Comparison of ENCODE assay signal across 8 mouse cellular contexts in genomic region chr6:113307481-113308121, GRCm38 (mm10). TPM values are rescaled to one million over a fixed set of nuclear protein-coding genes. Genes with fewer than 3 reads are reported as not detected.
DNase-seq lines count a peak whose midpoint lies in the region; ATAC-seq and TF ChIP-seq lines count a peak whose summit lies in the region.

No protein-coding gene starts in this region.

- ATAC-seq in hindbrain, postnatal 0 days = no peak
- no peak for ATAC-seq in limb, embryonic 14.5 days (ENCODE audit: low FRiP score, low read depth)
- ATAC-seq in midbrain, embryonic 13.5 days = peak; percentile 2; the same call in 1 of the 2 replicates

- TF ChIP-seq CTCF in cerebellum, adult 2 months (IDR thresholded peaks at IDR 0.05; ENCODE audit: borderline replicate concordance, insufficient read depth, low read depth, low read length) = no peak
- TF ChIP-seq CTCF in hindbrain, postnatal 0 days (IDR thresholded peaks at IDR 0.05; ENCODE audit: low read depth) = no peak

- H3K9ac ChIP-seq in hindbrain, postnatal 0 days (replicated peaks; ENCODE audit: low read length) = peak overlapping the region; percentile 95
- peak overlapping the region; percentile 92 for H3K9ac ChIP-seq in limb, embryonic 14.5 days (ENCODE audit: low read depth, low read length, severe bottlenecking)
- H3K9ac ChIP-seq in midbrain, embryonic 13.5 days (replicated peaks) = peak overlapping the region; percentile 93

- no peak for TF ChIP-seq POLR2A in cerebellum, adult 2 months (IDR thresholded peaks at IDR 0.05; ENCODE audit: borderline replicate concordance, insufficient read depth, low read length)
- TF ChIP-seq POLR2A in limb, embryonic 14.5 days (IDR thresholded peaks at IDR 0.05; ENCODE audit: borderline replicate concordance, extremely low read depth, insufficient read depth, insufficient read length) = no peak

- peaks cover 12% of the 10 kb centered on the region for H3K4me1 ChIP-seq in cerebellum, adult 2 months (ENCODE audit: control insufficient read depth, insufficient read depth, low read length)
- H3K4me1 ChIP-seq in hindbrain, postnatal 0 days (ENCODE audit: insufficient read depth, low read length) = peaks cover 10% of the 10 kb centered on the region; the same call in 1 of the 2 replicates
- H3K4me1 ChIP-seq in limb, embryonic 14.5 days (ENCODE audit: control insufficient read depth, insufficient read depth, low read length) = peaks cover 14% of the 10 kb centered on the region
- peaks cover 31% of the 10 kb centered on the region for H3K4me1 ChIP-seq in midbrain, embryonic 13.5 days (replicated peaks)

- no peaks in the 10 kb centered on the region for H3K9me3 ChIP-seq in hindbrain, postnatal 0 days (ENCODE audit: low read length)
- no peaks in the 10 kb centered on the region for H3K9me3 ChIP-seq in limb, embryonic 14.5 days (ENCODE audit: control insufficient read depth, low read length)
- no peaks in the 10 kb centered on the region for H3K9me3 ChIP-seq in midbrain, embryonic 13.5 days

- no peaks in the 10 kb centered on the region for H3K27me3 ChIP-seq in cerebellum, adult 2 months (ENCODE audit: control insufficient read depth, insufficient read depth, low read length)
- H3K27me3 ChIP-seq in hindbrain, postnatal 0 days (ENCODE audit: insufficient read depth, low read length) = no peaks in the 10 kb centered on the region
- H3K27me3 ChIP-seq in limb, embryonic 14.5 days (ENCODE audit: control insufficient read depth, insufficient read depth, low read length) = no peaks in the 10 kb centered on the region
- H3K27me3 ChIP-seq in midbrain, embryonic 13.5 days = no peaks in the 10 kb centered on the region

- peaks cover 8% of the 10 kb centered on the region for H3K36me3 ChIP-seq in hindbrain, postnatal 0 days (ENCODE audit: insufficient read depth, low read length)
- H3K36me3 ChIP-seq in limb, embryonic 14.5 days (ENCODE audit: control insufficient read depth, insufficient read depth, low read length) = peaks cover 24% of the 10 kb centered on the region
- H3K36me3 ChIP-seq in midbrain, embryonic 13.5 days = peaks cover 21% of the 10 kb centered on the region

- intact Hi-C loops in left cerebral cortex, postnatal 25 days (cut with DNase I) = loop anchor here (2.0 to 5.0 kb wide), 5 partner anchors 35 to 260 kb away; partner anchors contain the start of genes Camk1, Setd5 and Thumpd3

- H3K4me3 ChIP-seq in cerebellum, adult 2 months (replicated peaks; ENCODE audit: insufficient read depth, low read depth, low read length) = peak overlapping the region; percentile 88
- peak overlapping the region; percentile 97 for H3K4me3 ChIP-seq in hindbrain, postnatal 0 days (ENCODE audit: low read length)
- peak overlapping the region; percentile 95 for H3K4me3 ChIP-seq in limb, embryonic 14.5 days (replicated peaks; ENCODE audit: low read length)
- H3K4me3 ChIP-seq in midbrain, embryonic 13.5 days (replicated peaks) = peak overlapping the region; percentile 98

- under 1% methylated on average over 34 of the region's 34 CpGs for WGBS in cerebellum, adult 2 months
- WGBS in hindbrain, postnatal 0 days = under 1% methylated on average over 29 of the region's 34 CpGs
- under 1% methylated on average over 16 of the region's 34 CpGs for WGBS in limb, embryonic 14.5 days
- WGBS in midbrain, embryonic 13.5 days = under 1% methylated on average over 33 of the region's 34 CpGs

- H3K27ac ChIP-seq in cerebellum, adult 2 months (ENCODE audit: insufficient read depth, low read length) = peak overlapping the region; percentile 99
- H3K27ac ChIP-seq in hindbrain, postnatal 0 days = peak overlapping the region; percentile 99
- H3K27ac ChIP-seq in limb, embryonic 14.5 days (replicated peaks; ENCODE audit: low read depth, low read length) = peak overlapping the region; percentile 99
- peak overlapping the region; percentile 98 for H3K27ac ChIP-seq in midbrain, embryonic 13.5 days

- peak overlapping the region; percentile 99 for H3K4me2 ChIP-seq in hindbrain, postnatal 0 days (ENCODE audit: low read depth, low read length)
- H3K4me2 ChIP-seq in limb, embryonic 14.5 days (replicated peaks; ENCODE audit: low read depth, low read length, severe bottlenecking) = peak overlapping the region; percentile 95
- peak overlapping the region; percentile 100 for H3K4me2 ChIP-seq in midbrain, embryonic 13.5 days (replicated peaks)

- DNase-seq in left cerebral cortex, postnatal 25 days (ENCODE audit: low spot score in 2 of 2) = peak; percentile 35 to 40
- DNase-seq in left cerebral cortex, adult 9 months (ENCODE audit: low spot score in 2 of 2) = no peak
- peak; percentile 58 to 64 for DNase-seq in cerebellum, adult 2 months
- DNase-seq in gastrocnemius, postnatal 10 days = peak; percentile 41
- DNase-seq in hindbrain, postnatal 0 days (ENCODE audit: low spot score) = peak; percentile 37
- DNase-seq in limb, embryonic 14.5 days (ENCODE audit: low spot score) = peak; percentile 17
- DNase-seq in spleen, postnatal 36 days (ENCODE audit: low spot score in 2 of 2) = peak; percentile 51 to 65

RNA-seq across cellular contexts. Expression of gene Brpf1, which starts 0.7 kb away (rescaled TPM):
- 10 to 100 TPM; 29.2 to 29.6 TPM for total RNA-seq in left cerebral cortex, postnatal 25 days (2021)
- polyA plus RNA-seq in cerebellum, adult 2 months (2012; rRNA removed) = 48.1 and 53.4 TPM in 2 replicates
- total RNA-seq in gastrocnemius, postnatal 10 days (2021) = 10 to 100 TPM; 13.7 to 18.2 TPM
- total RNA-seq in hindbrain, postnatal 0 days (2014; rRNA removed) = 34.4 and 34.6 TPM in 2 replicates
- polyA plus RNA-seq in hindbrain, postnatal 0 days (2015; fragmentation: Nextera tagmentation; extraction: Ambion mirVana) = 12.3 and 12.8 TPM in 2 replicates
- 35.7 and 36.5 TPM in 2 replicates for polyA plus RNA-seq in limb, embryonic 14.5 days (2012; rRNA removed)
- 20.6 and 22.0 TPM in 2 replicates for polyA plus RNA-seq in limb, embryonic 14.5 days (2014; fragmentation: Nextera tagmentation; extraction: Ambion mirVana)
- polyA plus RNA-seq in midbrain, embryonic 13.5 days (2015; fragmentation: Nextera tagmentation; extraction: Ambion mirVana) = 19.4 and 21.4 TPM in 2 replicates

RNA-seq across cellular contexts. Expression of gene Ogg1, which starts 19.2 kb away (rescaled TPM):
- 1 to 10 TPM; 6.0 to 6.1 TPM for total RNA-seq in left cerebral cortex, postnatal 25 days (2021)
- 11.0 and 11.6 TPM in 2 replicates for polyA plus RNA-seq in cerebellum, adult 2 months (2012; rRNA removed)
- 1 to 10 TPM; 8.1 to 8.2 TPM for total RNA-seq in gastrocnemius, postnatal 10 days (2021)
- 14.6 and 17.9 TPM in 2 replicates for total RNA-seq in hindbrain, postnatal 0 days (2014; rRNA removed)
- 8.6 and 8.9 TPM in 2 replicates for polyA plus RNA-seq in hindbrain, postnatal 0 days (2015; fragmentation: Nextera tagmentation; extraction: Ambion mirVana)
- 22.6 and 26.3 TPM in 2 replicates for polyA plus RNA-seq in limb, embryonic 14.5 days (2012; rRNA removed)
- polyA plus RNA-seq in limb, embryonic 14.5 days (2014; fragmentation: Nextera tagmentation; extraction: Ambion mirVana) = 11.1 and 11.7 TPM in 2 replicates
- 9.5 and 9.9 TPM in 2 replicates for polyA plus RNA-seq in midbrain, embryonic 13.5 days (2015; fragmentation: Nextera tagmentation; extraction: Ambion mirVana)

RNA-seq across cellular contexts. Expression of gene Cpne9, which starts 25.5 kb away (rescaled TPM):
- 10 to 100 TPM; 65.3 to 72.2 TPM for total RNA-seq in left cerebral cortex, postnatal 25 days (2021)
- polyA plus RNA-seq in cerebellum, adult 2 months (2012; rRNA removed) = 105 and 114 TPM in 2 replicates
- under 1 TPM in 1 of 2 experiments, not detected in 1; 0.23 TPM for total RNA-seq in gastrocnemius, postnatal 10 days (2021)
- total RNA-seq in hindbrain, postnatal 0 days (2014; rRNA removed) = 4.2 and 16.9 TPM in 2 replicates
- polyA plus RNA-seq in hindbrain, postnatal 0 days (2015; fragmentation: Nextera tagmentation; extraction: Ambion mirVana) = 16.1 and 18.6 TPM in 2 replicates
- polyA plus RNA-seq in limb, embryonic 14.5 days (2012; rRNA removed) = 0.46 and 0.77 TPM in 2 replicates
- polyA plus RNA-seq in limb, embryonic 14.5 days (2014; fragmentation: Nextera tagmentation; extraction: Ambion mirVana) = 0.44 TPM in 2 replicates
- polyA plus RNA-seq in midbrain, embryonic 13.5 days (2015; fragmentation: Nextera tagmentation; extraction: Ambion mirVana) = 0.58 and 0.71 TPM in 2 replicates

RNA-seq across cellular contexts. Expression of gene Camk1, which starts 36.2 kb away (rescaled TPM):
- total RNA-seq in left cerebral cortex, postnatal 25 days (2021) = 100 to 1,000 TPM; 109 to 126 TPM
- polyA plus RNA-seq in cerebellum, adult 2 months (2012; rRNA removed) = 93.0 and 94.8 TPM in 2 replicates
- total RNA-seq in gastrocnemius, postnatal 10 days (2021) = 10 to 100 TPM; 35.9 to 44.2 TPM
- 96.5 and 105 TPM in 2 replicates for total RNA-seq in hindbrain, postnatal 0 days (2014; rRNA removed)
- 109 and 111 TPM in 2 replicates for polyA plus RNA-seq in hindbrain, postnatal 0 days (2015; fragmentation: Nextera tagmentation; extraction: Ambion mirVana)
- 69.0 and 70.6 TPM in 2 replicates for polyA plus RNA-seq in limb, embryonic 14.5 days (2012; rRNA removed)
- 98.4 and 105 TPM in 2 replicates for polyA plus RNA-seq in limb, embryonic 14.5 days (2014; fragmentation: Nextera tagmentation; extraction: Ambion mirVana)
- 79.4 and 81.4 TPM in 2 replicates for polyA plus RNA-seq in midbrain, embryonic 13.5 days (2015; fragmentation: Nextera tagmentation; extraction: Ambion mirVana)

Comparison
In these comparisons a context has a peak if more than half of its experiments do, and no peak if none do; other contexts are left out.
1. DNase-seq: peak in left cerebral cortex, postnatal 25 days (2 of 2), cerebellum, adult 2 months (2 of 2), gastrocnemius, postnatal 10 days (single experiment), hindbrain, postnatal 0 days (single experiment), limb, embryonic 14.5 days (single experiment) and spleen, postnatal 36 days (2 of 2); none in left cerebral cortex, adult 9 months (0 of 2).
2. Peak in every context shown above with its lines, with median percentiles within 50 percentile points of each other: H3K27ac ChIP-seq, H3K4me3 ChIP-seq, H3K4me2 ChIP-seq and H3K9ac ChIP-seq.